Mouse (Mus musculus): ENCODE measurements around the gene Ntf3. TPM values are rescaled to one million over a fixed set of nuclear protein-coding genes. Genes with fewer than 3 reads are reported as not detected.

Ntf3 gene
- polyA plus RNA-seq, 1 experiment from 2014 or later: 2.2 TPM

DNA sequence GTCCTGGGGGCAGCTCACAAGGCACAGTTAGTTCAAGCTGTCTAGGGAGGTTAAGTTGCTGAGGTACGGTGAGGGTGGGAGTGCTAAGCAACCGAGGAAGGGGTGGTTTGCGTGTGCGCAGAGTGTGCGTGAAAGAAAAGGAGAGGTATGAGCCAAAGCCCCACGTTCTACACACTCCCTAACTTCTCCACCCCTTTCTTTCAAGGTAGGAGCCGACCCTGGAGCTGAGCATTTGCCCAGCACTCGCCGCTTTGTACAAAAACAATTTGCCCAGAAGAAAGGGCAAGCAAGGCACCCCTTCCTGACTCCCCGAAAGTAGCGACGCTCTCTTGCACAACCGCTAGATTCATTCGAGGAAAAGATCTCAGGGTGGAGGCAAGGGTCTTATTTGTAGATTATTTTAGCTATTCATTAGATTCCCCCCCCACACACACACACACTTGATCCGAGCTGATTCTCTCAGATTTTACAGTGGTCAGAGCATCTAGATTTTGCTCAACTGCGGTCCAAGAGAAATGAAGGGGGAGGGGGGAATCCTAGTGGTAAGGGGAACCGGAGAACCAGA, 1.0 kb downstream of the Ntf3 start:
- Histone ChIP-seq H3K4me3 (ENCODE audit: low read depth, low read length) (no peak overlapping the region), H3K9ac (replicated peaks; ENCODE audit: low read depth) (no peak overlapping the region), H3K36me3 (ENCODE audit: insufficient read depth, low read length) (no peaks in the 10 kb centered on the region), H3K27ac (ENCODE audit: low read length) (no peak overlapping the region), H3K27me3 (replicated peaks; ENCODE audit: insufficient read depth, low read length) (peaks cover 35% of the 10 kb centered on the region), H3K9me3 (ENCODE audit: low read length) (no peaks in the 10 kb centered on the region), H3K4me1 (ENCODE audit: insufficient read depth, low read depth, low read length) (peaks cover 32% of the 10 kb centered on the region), H3K4me2 (replicated peaks; ENCODE audit: low read depth, low read length) (no peak overlapping the region)
- DNase-seq (ENCODE audit: low spot score): no peak
- no peak for TF ChIP-seq EP300 (IDR thresholded peaks at IDR 0.05)
- TF ChIP-seq CTCF (IDR thresholded peaks at IDR 0.05): no peak
- 16% methylated on average over 17 of the region's 17 CpGs for WGBS
- no peak for ATAC-seq

DNA sequence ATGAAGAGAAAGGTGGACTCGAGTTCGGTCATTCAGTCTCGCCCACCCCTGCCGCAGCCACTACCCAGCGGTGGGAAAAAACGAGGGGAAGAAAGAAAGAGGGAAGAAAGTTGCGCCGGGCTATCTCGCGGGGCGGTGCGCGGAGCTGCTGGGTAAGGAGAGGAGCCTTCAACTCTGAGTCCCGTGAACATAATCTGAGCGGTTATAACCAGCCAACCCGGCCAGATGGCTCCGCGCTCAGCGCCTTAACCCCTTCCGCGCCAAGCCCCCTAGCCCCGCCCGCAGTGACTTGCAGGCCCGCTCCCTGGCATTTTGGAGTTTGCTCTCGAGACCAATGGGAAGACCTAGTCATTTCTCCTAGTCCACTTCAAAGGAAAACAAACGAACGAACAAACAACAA, 1.9 kb downstream of the Ntf3 start:
- Histone ChIP-seq H3K4me3 (ENCODE audit: low read depth, low read length) (peak overlapping the region; percentile 29), H3K27ac (ENCODE audit: low read length) (no peak overlapping the region), H3K9ac (replicated peaks; ENCODE audit: low read depth) (no peak overlapping the region), H3K27me3 (replicated peaks; ENCODE audit: insufficient read depth, low read length) (peaks cover 35% of the 10 kb centered on the region), H3K4me2 (replicated peaks; ENCODE audit: low read depth, low read length) (peak overlapping the region; percentile 52), H3K4me1 (ENCODE audit: insufficient read depth, low read depth, low read length) (peaks cover 32% of the 10 kb centered on the region), H3K9me3 (ENCODE audit: low read length) (no peaks in the 10 kb centered on the region), H3K36me3 (ENCODE audit: insufficient read depth, low read length) (no peaks in the 10 kb centered on the region)
- DNase-seq (ENCODE audit: low spot score) (peak; percentile 27), ATAC-seq (no peak)
- no peak for TF ChIP-seq EP300 (IDR thresholded peaks at IDR 0.05)
- no peak for TF ChIP-seq CTCF (IDR thresholded peaks at IDR 0.05)
- WGBS: 1% methylated on average over 27 of the region's 27 CpGs

DNA sequence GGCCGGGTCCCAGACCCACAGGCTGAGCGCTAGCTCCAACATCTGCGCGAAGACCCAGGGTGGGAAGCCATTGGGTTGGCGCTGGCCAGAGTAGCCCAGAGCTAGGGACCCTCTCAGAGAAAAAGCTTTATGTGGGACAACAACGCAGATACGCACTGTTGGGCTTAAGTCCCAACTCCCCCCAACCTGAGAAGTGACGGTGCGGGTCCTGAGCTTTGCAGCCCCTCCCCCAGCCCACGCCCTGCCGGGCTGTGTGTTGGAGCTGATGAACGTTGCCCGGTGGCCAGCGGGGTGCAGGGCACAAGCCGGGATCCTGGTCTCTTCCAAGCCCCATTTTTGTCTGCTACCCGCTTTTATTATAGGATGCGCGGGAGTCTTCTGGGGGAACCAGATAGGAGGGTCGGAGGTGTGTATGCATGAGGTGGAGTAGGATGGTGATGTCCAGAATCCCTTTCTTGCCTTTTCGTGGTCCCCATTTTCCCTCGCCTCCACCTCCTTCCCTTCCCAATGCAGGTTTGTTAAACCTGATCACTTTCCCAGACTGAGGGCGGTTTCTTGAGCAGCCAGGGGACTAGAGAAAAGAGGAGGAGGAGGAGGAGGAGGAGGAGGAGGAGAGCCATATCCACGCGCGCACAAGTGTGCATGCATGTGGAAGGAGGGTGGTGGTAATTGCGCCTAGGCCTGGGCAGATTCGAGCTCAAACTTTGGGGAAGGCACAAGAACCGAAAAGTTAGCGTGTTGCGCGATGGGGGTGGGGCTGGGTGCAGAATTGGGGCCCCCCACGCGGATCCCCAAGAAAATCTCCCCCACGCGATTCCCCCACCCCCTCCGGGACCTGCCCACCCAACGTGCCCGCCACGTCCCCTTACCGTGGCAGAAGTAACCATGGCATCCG, 2.6 kb downstream of the Ntf3 start:
- TF ChIP-seq EP300 (IDR thresholded peaks at IDR 0.05) (no peak), CTCF (IDR thresholded peaks at IDR 0.05) (no peak)
- Histone ChIP-seq H3K4me2 (replicated peaks; ENCODE audit: low read depth, low read length) (peak overlapping the region; percentile 52), H3K4me3 (ENCODE audit: low read depth, low read length) (peak overlapping the region; percentile 29), H3K36me3 (ENCODE audit: insufficient read depth, low read length) (no peaks in the 10 kb centered on the region), H3K27me3 (replicated peaks; ENCODE audit: insufficient read depth, low read length) (peaks cover 35% of the 10 kb centered on the region), H3K9me3 (ENCODE audit: low read length) (no peaks in the 10 kb centered on the region), H3K4me1 (ENCODE audit: insufficient read depth, low read depth, low read length) (peaks cover 32% of the 10 kb centered on the region), H3K9ac (replicated peaks; ENCODE audit: low read depth) (no peak overlapping the region), H3K27ac (ENCODE audit: low read length) (no peak overlapping the region)
- 2% methylated on average over 40 of the region's 41 CpGs for WGBS
- no peak for ATAC-seq
- DNase-seq (ENCODE audit: low spot score): no peak

DNA sequence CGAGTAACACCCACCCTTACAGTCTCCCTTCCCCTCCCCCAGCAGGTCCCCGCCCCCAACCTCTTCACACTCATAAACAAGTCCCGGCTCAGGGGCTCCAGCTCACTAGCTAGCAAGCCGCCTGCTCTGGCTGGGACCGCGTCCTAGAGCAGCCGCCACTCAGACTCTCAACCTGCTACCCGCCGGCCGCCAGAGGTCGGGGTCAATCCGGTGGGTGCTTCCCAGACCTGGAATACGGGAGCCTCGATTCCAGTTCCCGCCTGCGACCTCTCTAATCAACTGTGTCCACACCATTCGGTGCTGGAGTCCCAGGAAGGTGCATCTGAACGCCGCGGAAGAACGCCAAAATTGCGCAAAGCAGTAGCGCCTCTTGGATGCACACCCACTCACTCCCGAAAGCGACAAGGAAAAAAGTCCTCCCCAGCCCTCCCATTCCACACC, 3.5 kb downstream of the Ntf3 start:
- peaks cover 32% of the 10 kb centered on the region for H3K4me1 ChIP-seq (ENCODE audit: insufficient read depth, low read depth, low read length)
- no peak overlapping the region for H3K27ac ChIP-seq (ENCODE audit: low read length)
- peak; percentile 55 for DNase-seq (ENCODE audit: low spot score)

GRCm38 (mm10) chr6:126162351-126162758, 4.4 kb downstream of the Ntf3 start:
- Histone ChIP-seq H3K4me3 (ENCODE audit: low read depth, low read length) (no peak overlapping the region), H3K9me3 (ENCODE audit: low read length) (no peaks in the 10 kb centered on the region), H3K9ac (replicated peaks; ENCODE audit: low read depth) (no peak overlapping the region), H3K27ac (ENCODE audit: low read length) (no peak overlapping the region), H3K4me1 (ENCODE audit: insufficient read depth, low read depth, low read length) (peaks cover 32% of the 10 kb centered on the region), H3K36me3 (ENCODE audit: insufficient read depth, low read length) (no peaks in the 10 kb centered on the region), H3K27me3 (replicated peaks; ENCODE audit: insufficient read depth, low read length) (peaks cover 35% of the 10 kb centered on the region), H3K4me2 (replicated peaks; ENCODE audit: low read depth, low read length) (peak overlapping the region; percentile 52)
- DNase-seq (ENCODE audit: low spot score): no peak
- 5% methylated on average over 10 of the region's 10 CpGs for WGBS
- peak; percentile 16 for ATAC-seq
- TF ChIP-seq EP300 (IDR thresholded peaks at IDR 0.05) (no peak), CTCF (IDR thresholded peaks at IDR 0.05) (no peak)

More for the DNA sequence above, 3.5 kb downstream of the Ntf3 start:
- TF ChIP-seq EP300 (IDR thresholded peaks at IDR 0.05) (no peak), CTCF (IDR thresholded peaks at IDR 0.05) (no peak)
- Histone ChIP-seq H3K4me2 (replicated peaks; ENCODE audit: low read depth, low read length) (peak overlapping the region; percentile 52), H3K9ac (replicated peaks; ENCODE audit: low read depth) (no peak overlapping the region), H3K36me3 (ENCODE audit: insufficient read depth, low read length) (no peaks in the 10 kb centered on the region), H3K27me3 (replicated peaks; ENCODE audit: insufficient read depth, low read length) (peaks cover 35% of the 10 kb centered on the region), H3K4me3 (ENCODE audit: low read depth, low read length) (peak overlapping the region; percentile 29), H3K9me3 (ENCODE audit: low read length) (no peaks in the 10 kb centered on the region)
- peak; percentile 55 for ATAC-seq
- WGBS: 0% methylated on average over 25 of the region's 25 CpGs

DNA sequence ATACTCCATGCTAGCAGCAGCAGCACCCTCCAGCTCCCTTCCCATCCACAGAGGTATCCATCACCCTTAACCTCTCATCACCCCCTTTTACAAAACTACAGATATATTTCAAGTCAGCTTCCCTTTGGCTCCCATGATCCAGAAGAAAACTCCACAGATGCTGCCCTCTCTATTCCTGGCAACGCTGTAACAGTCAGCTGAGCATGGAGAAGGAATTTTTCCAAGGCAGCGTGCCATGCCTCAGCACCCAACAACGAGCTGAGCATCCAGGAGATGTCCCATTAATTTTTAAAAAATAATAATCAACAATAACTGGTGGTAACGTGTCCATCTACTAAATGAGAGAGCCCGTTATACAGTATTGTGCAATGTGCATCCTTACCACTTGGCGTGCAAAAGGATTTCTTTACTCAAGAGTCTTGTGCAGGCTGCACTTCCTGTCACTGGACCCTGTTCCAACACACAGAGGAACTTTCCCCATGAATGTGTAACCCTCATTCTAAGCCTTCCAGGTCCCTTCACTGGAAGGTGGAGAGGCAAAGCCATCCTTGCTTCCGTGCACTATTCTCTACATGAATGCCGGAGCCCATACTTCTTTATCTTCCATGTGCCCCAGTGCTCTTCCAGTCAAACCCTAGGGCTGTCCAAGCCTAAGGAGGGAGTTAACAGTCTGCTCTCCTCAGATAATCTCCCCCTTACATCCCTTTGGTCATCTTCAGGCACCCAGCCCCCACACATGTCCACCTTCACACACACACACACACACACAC, 5.0 kb downstream of the Ntf3 start:
- TF ChIP-seq EP300 (IDR thresholded peaks at IDR 0.05) (no peak), CTCF (IDR thresholded peaks at IDR 0.05) (peak; percentile 40)
- 38% methylated on average over 8 of the region's 8 CpGs for WGBS
- H3K9ac ChIP-seq (replicated peaks; ENCODE audit: low read depth): no peak overlapping the region
- H3K36me3 ChIP-seq (ENCODE audit: insufficient read depth, low read length): no peaks in the 10 kb centered on the region
- peak overlapping the region; percentile 52; the same call in 1 of the 2 replicates for H3K4me2 ChIP-seq (replicated peaks; ENCODE audit: low read depth, low read length)
- H3K4me3 ChIP-seq (ENCODE audit: low read depth, low read length): no peak overlapping the region
- peaks cover 29% of the 10 kb centered on the region for H3K4me1 ChIP-seq (ENCODE audit: insufficient read depth, low read depth, low read length)
- no peak overlapping the region for H3K27ac ChIP-seq (ENCODE audit: low read length)
- ATAC-seq (no peak), DNase-seq (ENCODE audit: low spot score) (peak; percentile 58)
- peaks cover 35% of the 10 kb centered on the region for H3K27me3 ChIP-seq (replicated peaks; ENCODE audit: insufficient read depth, low read length)
- H3K9me3 ChIP-seq (ENCODE audit: low read length): no peaks in the 10 kb centered on the region

Measured in lung, postnatal 0 days (tissue).